Mouse (Mus musculus) right cerebral cortex, adult 18-20 months (tissue): ENCODE measurements at regions not wholly inside any gene's neighbourhood (a gene's known extent, or its start where the extent isn't known, plus 50 kb on each side); places are given as distances from the start of the nearest gene placed in this dataset.
"Not testable (repeated sequence)": the region's sequence is repeated elsewhere in the genome, so short reads cannot be mapped to it uniquely, and the experiment has no call there.

ENCODE experiments used
- DNase-seq: peaks from one replicate; pipeline ENCODE4 v3.0.0; 2022; ENCODE audit warnings: mixed read lengths

DNA sequence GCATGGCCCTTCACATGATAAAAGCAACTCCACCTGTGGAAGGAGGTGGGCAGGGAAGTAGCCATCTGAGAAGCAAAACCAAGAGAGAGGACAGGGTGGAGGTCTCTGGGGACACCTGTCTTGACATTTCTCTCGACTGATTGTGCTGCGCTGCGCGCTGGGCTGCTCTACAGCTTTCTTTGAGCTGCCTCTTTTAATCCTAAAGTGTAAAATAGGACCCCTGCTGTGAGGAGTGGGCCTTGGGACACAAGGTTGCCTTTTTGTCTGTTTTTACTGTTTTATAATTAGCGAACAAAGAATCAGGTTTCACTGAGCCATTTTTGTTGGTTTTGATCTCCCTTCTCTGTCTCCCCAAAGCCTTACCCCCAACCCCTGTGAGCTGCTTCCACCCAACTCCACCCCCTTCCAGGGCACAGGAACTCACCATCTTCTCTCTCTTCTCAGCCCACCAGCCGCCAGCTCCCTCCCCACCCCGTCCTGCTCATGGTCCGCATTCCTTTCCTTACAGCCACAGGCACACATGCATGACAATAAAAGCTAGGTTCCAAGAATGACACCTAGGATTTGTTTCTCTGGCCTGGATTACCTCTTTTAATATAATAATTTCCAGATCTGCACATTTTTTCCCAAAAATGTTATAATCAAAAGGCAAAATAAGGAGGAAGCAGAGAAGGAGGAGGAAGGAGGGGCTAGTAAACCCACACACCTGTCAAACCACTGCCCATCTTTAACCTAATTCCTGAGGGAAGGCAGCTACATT is 57.3 kb downstream of the Cbln4 start:
- DNase-seq = no peak

GRCm38 (mm10) chr2:171969311-171969905 is 73.9 kb downstream of the Cbln4 start:
- no peak for DNase-seq

DNA sequence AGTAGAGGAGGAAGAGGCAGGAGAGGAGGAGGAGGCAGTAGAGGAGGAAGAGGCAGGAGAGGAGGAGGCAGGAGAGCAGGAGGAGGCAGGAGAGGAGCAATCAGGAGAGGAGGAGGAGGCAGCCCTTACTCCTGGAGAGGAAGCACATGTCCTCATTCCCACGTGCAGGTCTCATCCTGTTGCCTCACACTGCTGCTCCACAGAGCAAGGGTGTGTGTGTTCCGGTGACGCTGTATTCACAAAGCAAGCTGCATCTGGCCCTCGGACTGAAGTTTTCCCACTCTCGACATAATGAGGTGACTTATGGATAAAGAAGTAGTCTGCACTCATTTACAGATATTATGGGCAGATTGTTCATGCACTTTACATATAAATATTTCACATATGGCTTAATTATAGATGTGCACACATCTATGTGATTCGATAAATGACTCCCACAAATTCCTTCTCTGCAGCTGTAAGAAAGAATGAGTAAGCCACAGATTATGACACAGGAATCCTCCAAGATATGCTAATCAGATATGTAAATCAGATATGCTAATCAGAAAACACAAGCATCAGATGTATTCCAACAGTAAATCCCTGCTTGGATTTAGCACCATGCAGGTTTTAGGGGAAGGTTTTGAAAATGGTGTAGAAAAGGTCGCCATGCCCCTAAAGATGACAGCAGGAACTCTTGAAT is 96.6 kb downstream of the Cbln4 start:
- peak; percentile 31 for DNase-seq

GRCm38 (mm10) chr2:171942671-171943070 is 100.6 kb downstream of the Cbln4 start:
- peak; percentile 31 for DNase-seq

DNA sequence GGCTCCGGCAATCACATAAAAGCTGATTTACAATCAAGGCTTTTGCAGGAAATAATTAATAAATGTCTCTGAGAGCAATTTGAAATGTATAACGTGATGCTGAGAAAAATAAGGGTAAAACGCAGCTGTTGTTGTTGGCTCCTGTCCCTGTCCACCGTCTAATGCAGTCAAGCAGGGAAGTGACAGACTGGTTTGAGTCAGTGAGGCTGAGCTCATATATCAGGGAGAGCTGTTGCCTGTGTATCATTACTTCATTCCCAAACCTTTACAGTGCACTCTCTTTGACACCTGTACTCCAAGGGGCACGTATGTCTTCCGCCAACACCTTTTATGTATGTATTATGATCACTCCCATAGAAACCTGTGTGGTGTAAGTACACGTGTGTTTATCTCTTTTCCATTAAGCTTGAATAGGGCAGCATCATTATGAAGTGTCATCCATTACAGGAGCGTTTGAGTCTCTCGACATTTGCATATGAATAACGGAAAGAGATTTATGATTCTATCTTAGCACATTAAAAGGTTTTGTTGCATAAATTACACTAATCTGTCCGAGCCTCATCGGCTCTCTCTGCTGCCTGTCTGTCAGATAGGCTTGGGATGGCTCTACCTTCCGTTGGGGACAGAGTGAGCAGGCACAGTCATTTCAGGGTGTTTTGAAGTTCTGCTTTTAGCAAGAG is 107.5 kb downstream of the Cbln4 start:
- no peak for DNase-seq

DNA sequence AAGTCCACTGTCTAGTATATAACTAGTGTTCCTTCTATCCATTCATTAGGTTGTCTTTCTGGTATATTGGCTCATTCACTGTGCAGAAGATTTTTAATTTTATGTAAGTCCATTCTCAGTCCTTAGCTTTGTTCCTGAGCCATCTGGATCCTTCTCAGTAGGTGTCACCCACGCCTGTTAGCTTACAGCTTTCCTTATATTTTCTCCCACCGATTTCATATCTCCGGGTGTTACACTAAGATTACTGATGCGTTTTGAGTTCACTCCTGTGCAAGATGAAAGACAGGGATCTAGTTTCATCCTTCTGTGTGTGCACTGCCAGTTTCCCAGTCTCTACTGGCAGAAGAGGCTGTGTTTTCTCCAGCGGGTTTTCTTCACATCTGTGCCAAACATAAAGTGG is 122.3 kb downstream of the Cbln4 start:
- DNase-seq = peak; percentile 45

GRCm38 (mm10) chr2:171887306-171887705 is 156.0 kb downstream of the Cbln4 start:
- DNase-seq = no peak

GRCm38 (mm10) chr2:171879238-171879960 is 163.9 kb downstream of the Cbln4 start:
- not testable (repeated sequence) for DNase-seq

GRCm38 (mm10) chr2:171867550-171867949 is 175.7 kb downstream of the Cbln4 start:
- no peak for DNase-seq

GRCm38 (mm10) chr2:171864376-171864965 is 178.8 kb downstream of the Cbln4 start:
- no peak for DNase-seq

GRCm38 (mm10) chr2:171862626-171863025 is 180.6 kb downstream of the Cbln4 start:
- no peak for DNase-seq

- DNase-seq = no peak
Observed at GRCm38 (mm10) chr2:171858894-171859293, 184.4 kb downstream of the Cbln4 start.

GRCm38 (mm10) chr2:171856491-171856890 is 186.8 kb downstream of the Cbln4 start:
- DNase-seq = no peak

DNA sequence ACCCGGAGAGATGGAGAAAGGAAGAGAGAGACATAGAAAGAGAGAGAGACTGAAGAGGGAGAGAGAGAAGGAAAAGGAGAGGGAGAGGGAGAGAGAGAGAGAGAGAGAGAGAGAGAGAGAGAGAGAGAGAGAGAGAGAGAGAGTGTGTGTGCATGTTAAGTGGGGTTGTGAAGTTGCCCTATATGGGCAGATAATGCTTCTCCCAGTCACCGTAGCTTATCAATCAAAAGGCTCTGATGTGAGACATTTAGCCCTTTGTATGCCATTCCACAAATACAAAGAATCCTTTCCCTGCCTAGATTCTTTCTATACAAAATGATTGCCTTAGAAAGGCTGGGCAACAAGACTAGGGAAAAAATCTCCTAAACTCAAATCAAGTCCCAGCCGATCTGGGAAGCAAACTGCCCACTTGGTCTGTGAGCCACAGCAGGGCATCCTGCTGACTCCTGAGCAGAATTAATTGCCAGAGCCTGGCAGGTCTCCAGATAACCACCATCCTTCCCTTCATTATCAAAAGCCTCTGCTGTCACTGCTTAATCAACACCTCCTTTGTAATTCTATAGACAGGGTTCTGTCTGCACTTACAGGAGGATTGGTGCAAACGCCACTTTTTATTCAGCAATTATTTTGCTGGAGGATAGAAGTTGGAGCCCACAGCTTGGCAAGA is 196.3 kb downstream of the Cbln4 start:
- no peak for DNase-seq

DNA sequence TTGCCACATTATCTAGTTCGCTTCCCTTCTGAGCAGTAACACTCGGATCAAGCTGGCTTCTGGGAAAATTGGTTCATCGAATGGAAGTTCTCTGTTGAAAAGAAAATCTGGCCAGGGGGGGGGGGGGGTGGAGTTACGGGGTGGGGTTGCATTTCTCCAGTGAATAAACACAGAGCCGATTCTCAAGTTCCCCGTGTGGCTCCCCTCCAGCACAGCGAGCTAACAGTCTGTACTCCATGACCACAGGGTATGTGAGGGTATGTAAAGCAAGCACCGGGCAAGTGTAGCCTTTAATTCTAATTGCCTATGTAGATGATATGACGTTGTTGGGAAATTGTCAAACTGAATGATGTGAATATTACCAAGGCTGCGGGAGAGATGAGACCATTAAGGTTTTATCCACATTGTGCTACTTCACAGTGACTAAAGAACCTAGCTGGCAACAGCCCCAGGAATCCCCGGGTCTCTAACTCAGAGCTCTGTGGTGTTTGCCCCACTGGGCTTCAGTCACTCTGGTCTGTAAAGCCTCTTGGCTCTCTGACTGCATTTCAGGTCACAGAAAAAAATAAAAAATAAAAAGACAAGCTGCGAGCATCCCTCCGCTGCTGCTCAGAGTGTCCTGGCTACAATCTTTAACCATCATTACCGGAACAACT is 203.1 kb downstream of the Cbln4 start:
- DNase-seq = no peak

DNA sequence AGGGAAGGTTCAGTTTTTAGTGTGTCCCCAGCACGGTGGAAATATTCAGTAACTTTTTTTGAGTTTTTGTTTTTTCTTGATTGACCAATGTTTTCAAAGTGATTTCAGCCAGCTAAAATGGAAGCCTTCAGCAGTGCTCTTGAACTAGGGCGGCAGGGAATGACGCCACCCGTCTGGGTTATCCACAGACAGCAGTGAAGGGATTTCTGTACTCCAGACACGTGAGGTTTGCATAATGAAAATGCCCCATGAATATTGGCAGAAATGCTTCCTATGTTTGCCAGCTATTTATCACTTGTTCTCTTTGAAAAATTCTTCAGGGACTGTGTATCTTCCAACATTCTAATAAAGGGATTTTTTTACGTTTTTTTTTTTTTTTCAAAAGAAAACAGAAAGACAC is 221.1 kb downstream of the Cbln4 start:
- DNase-seq = no peak

GRCm38 (mm10) chr2:171818504-171818903 is 224.8 kb downstream of the Cbln4 start:
- DNase-seq = no peak

DNA sequence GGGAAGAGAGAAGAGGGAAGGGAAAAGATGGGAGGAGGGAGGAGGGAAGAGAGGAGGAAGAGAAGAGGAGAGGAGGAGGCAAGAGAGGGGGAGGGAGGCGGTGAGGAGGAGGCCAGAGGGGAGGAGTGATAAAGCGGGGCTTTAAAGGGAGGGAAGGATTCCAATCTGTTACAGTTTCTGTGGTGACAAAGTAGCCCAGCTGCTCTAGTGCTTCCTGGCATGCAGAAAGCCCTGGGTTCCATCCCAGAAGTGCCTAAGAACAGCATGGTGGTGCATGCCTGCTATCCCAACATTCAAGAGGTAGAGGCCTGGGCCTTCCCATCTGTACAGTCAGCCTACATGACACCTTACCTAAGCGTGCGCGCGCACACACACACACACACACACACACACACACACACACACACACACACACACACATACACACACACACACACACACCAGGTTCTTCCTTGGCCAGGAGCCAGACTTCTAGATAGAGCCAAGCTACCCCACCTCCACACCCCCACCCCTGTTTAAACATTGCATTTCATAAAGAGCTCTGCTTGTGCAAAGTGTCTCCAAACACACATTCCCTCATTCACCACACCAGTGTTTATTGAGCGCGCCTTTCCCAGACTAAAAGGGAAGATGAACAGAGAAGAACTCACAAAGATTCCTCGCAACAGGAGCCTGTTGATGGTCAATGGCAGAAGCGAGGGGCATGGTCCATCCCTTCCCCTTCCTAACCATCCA is 226.4 kb downstream of the Cbln4 start:
- no peak for DNase-seq

- no peak for DNase-seq
Observed at GRCm38 (mm10) chr2:171812701-171813100, 230.6 kb downstream of the Cbln4 start.

GRCm38 (mm10) chr2:171805376-171805775 is 237.9 kb downstream of the Cbln4 start:
- no peak for DNase-seq
